Mouse (Mus musculus) erythroblast, embryonic 14.5 days (primary cell): Measurements from ENCODE around the gene Lztr1. TPM values are rescaled to one million over a fixed set of nuclear protein-coding genes. Genes with fewer than 3 reads are reported as not detected.

ENCODE experiments used
- H3K27me3 ChIP-seq: 2 replicates; pipeline ENCODE4 v1.6.1; 2012; ENCODE audit warnings: inconsistent platforms; ENCODE audit not compliant: control insufficient read depth
- H3K36me3 ChIP-seq: 2 replicates; pipeline ENCODE4 v1.6.1; 2012; ENCODE audit warnings: mild to moderate bottlenecking, inconsistent platforms; ENCODE audit not compliant: control insufficient read depth
- H3K4me1 ChIP-seq: 2 replicates; pipeline ENCODE4 v1.6.1; 2012; ENCODE audit warnings: inconsistent platforms; ENCODE audit not compliant: control insufficient read depth
- H3K4me3 ChIP-seq: replicated peaks from 2 replicates; pipeline ENCODE3; 2012; ENCODE audit warnings: moderate library complexity, mild to moderate bottlenecking, inconsistent platforms
- H3K9me3 ChIP-seq: 2 replicates; pipeline ENCODE4 v1.6.1; 2012; ENCODE audit warnings: low read length, inconsistent platforms, mixed read lengths; ENCODE audit not compliant: control insufficient read depth
- GATA1 ChIP-seq: IDR thresholded peaks from 2 replicates; pipeline ENCODE4 v1.6.1; 2012; ENCODE audit warnings: low read length, inconsistent platforms, mixed read lengths
- TAL1 ChIP-seq: IDR thresholded peaks from 3 replicates; pipeline ENCODE4 v1.6.1; 2012; ENCODE audit warnings: low read length, inconsistent platforms, mixed read lengths
- polyA plus RNA-seq: library from polyadenylated mRNA; stranded (reverse); fragments of >175 nt; gene quantifications from 2 replicates; pipeline ENCODE4 v1.2.3, GENCODE M21; 2012

Gene Lztr1
- polyA plus RNA-seq, 1 experiment, result 0.59 TPM

DNA sequence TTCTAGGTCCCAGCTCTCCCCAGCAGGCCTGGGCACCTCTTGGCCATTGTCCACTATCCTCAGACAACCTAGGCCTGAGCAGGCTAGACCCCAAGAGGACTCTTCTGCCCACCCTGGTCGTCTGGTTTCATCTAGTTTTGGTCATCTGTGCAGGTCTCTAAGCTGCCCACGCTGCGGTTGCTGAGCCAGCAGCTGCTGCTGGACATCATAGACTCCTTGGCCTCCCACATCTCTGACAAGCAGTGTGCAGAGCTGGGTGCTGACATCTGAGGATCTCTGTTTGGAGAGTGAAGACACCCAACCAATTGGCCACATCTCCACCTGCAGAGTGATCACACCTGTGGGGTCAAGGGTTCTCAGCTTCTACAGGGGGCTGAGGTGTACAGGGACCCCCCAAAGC lies 17.0 kb downstream of the Lztr1 start:
- peaks cover 17% of the 10 kb centered on the region for H3K4me1 ChIP-seq
- H3K4me3 ChIP-seq, result no peak overlapping the region
- peaks cover 88% of the 10 kb centered on the region for H3K36me3 ChIP-seq
- H3K9me3 ChIP-seq, result no peaks in the 10 kb centered on the region
- TF ChIP-seq GATA1 (no peak), TAL1 (no peak)
- H3K27me3 ChIP-seq, result no peaks in the 10 kb centered on the region

- no peak for TF ChIP-seq TAL1
- no peak for TF ChIP-seq GATA1
- H3K9me3 ChIP-seq, result no peaks in the 10 kb centered on the region
- peaks cover 81% of the 10 kb centered on the region for H3K36me3 ChIP-seq
- H3K4me3 ChIP-seq, result no peak overlapping the region
- H3K27me3 ChIP-seq, result no peaks in the 10 kb centered on the region
- H3K4me1 ChIP-seq, result peaks cover 20% of the 10 kb centered on the region
Measured at GRCm38 (mm10) chr16:17526223-17526622, 17.7 kb downstream of the Lztr1 start.

DNA sequence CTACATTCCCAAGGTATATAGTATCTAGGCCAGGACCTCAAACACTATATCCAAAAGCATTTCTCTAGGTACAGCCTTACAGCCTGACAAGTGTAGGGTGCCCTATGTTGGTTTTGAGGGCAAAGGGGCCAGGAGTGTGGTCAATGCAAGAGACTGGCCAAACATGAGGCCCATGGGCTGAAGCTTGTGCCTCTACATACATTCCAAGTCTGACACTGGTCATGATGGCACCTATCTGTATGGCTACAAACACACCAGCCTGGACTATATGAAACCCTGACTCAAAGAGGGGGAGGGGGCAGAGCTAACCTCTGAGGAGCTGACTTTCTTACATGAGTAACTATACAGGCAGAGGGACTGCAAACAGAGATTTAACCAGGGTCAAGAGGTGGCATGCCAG lies 19.1 kb downstream of the Lztr1 start:
- H3K4me1 ChIP-seq, result peaks cover 28% of the 10 kb centered on the region
- H3K9me3 ChIP-seq, result no peaks in the 10 kb centered on the region
- H3K36me3 ChIP-seq, result peaks cover 67% of the 10 kb centered on the region
- TF ChIP-seq TAL1, result no peak
- no peak for TF ChIP-seq GATA1
- H3K27me3 ChIP-seq, result no peaks in the 10 kb centered on the region
- H3K4me3 ChIP-seq, result no peak overlapping the region

DNA sequence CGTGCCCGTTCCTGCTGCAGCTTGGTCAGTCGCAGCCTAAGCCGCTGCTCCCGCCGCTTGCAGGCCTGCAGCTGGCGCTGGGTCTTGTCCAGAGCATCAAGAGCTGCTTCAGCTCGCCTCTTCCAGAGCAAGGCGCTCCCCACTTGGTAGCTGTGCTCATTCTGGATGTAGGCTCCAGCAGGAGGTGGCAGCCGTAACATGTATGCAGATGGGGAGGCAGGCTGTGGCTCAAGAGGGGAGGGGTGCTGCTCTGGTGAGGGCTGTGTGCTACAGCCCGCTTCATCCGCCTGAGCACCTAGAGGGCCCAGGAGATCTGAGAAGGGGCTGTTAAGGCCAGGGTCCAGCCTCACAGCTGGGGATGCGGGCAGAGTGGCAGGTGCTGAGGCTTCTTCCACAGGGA lies 19.8 kb downstream of the Lztr1 start:
- Histone ChIP-seq H3K27me3 (no peaks in the 10 kb centered on the region), H3K36me3 (peaks cover 61% of the 10 kb centered on the region), H3K4me1 (peaks cover 28% of the 10 kb centered on the region), H3K9me3 (no peaks in the 10 kb centered on the region), H3K4me3 (no peak overlapping the region)
- no peak for TF ChIP-seq GATA1
- no peak for TF ChIP-seq TAL1

DNA sequence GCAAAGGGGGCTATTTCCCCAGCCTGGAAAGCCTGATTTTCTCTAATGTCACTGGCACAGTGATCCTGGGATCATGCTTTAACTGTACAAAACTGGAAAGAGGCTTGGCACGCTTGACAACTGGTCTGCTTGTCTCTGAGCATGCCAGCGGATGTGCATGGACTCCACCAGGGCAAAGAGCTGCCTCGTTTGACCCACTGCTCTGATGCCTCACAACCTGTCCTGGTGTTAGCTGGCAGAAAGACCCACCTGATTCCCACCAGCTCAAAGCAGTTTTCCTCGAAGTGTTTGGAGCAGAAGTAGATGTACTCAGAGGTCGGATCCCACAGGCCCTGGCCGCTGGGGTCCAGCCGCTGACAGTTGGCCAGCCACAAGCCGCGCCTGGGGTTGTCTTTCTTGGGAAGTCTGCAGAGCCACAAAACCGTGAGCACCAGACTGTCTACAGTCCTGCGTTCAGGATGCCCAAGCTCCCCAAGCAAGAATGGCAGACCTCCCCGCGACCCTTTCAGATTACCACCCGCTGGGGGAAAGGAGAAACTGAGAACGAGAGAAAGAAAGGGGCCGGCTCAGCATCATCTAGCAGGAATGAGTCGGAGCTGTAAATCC lies 21.6 kb downstream of the Lztr1 start:
- Histone ChIP-seq H3K4me3 (peak overlapping the region; percentile 72), H3K4me1 (peaks cover 28% of the 10 kb centered on the region), H3K27me3 (no peaks in the 10 kb centered on the region), H3K36me3 (peaks cover 45% of the 10 kb centered on the region), H3K9me3 (no peaks in the 10 kb centered on the region)
- TF ChIP-seq GATA1, result no peak
- TF ChIP-seq TAL1, result no peak

- H3K36me3 ChIP-seq, result peaks cover 38% of the 10 kb centered on the region
- H3K27me3 ChIP-seq, result no peaks in the 10 kb centered on the region
- H3K4me3 ChIP-seq, result peak within 1 kb of the TSS; percentile 72
- H3K9me3 ChIP-seq, result no peaks in the 10 kb centered on the region
- no peak for TF ChIP-seq GATA1
- TF ChIP-seq TAL1, result no peak
- peaks cover 28% of the 10 kb centered on the region for H3K4me1 ChIP-seq
Measured at GRCm38 (mm10) chr16:17530640-17531288, 22.3 kb downstream of the Lztr1 start, which contains the start of gene Thap7. Gene Thap7, minus strand, starts transcription at chr16:17531136.

- Histone ChIP-seq H3K4me3 (no peak overlapping the region), H3K9me3 (peaks cover 2% of the 10 kb centered on the region; the same call in 1 of the 2 replicates), H3K27me3 (peaks cover 3% of the 10 kb centered on the region; the same call in 1 of the 2 replicates), H3K36me3 (peaks cover 23% of the 10 kb centered on the region), H3K4me1 (peaks cover 28% of the 10 kb centered on the region)
- TF ChIP-seq TAL1 (no peak), GATA1 (no peak)
Measured at GRCm38 (mm10) chr16:17532271-17532670, 23.8 kb downstream of the Lztr1 start.

- Histone ChIP-seq H3K4me1 (peaks cover 28% of the 10 kb centered on the region), H3K4me3 (no peak overlapping the region), H3K36me3 (peaks cover 18% of the 10 kb centered on the region), H3K27me3 (peaks cover 3% of the 10 kb centered on the region; the same call in 1 of the 2 replicates), H3K9me3 (peaks cover 2% of the 10 kb centered on the region; the same call in 1 of the 2 replicates)
- TF ChIP-seq TAL1 (no peak), GATA1 (no peak)
Measured at GRCm38 (mm10) chr16:17532676-17533329, 24.3 kb downstream of the Lztr1 start.

- H3K9me3 ChIP-seq, result peaks cover 2% of the 10 kb centered on the region; the same call in 1 of the 2 replicates
- H3K36me3 ChIP-seq, result no peaks in the 10 kb centered on the region
- H3K4me1 ChIP-seq, result peaks cover 5% of the 10 kb centered on the region
- TF ChIP-seq GATA1 (no peak), TAL1 (no peak)
- no peak overlapping the region for H3K4me3 ChIP-seq
- H3K27me3 ChIP-seq, result peaks cover 15% of the 10 kb centered on the region
Measured at GRCm38 (mm10) chr16:17536584-17536983, 28.1 kb downstream of the Lztr1 start.
